Mouse (Mus musculus): ENCODE measurements around the gene Gdnf. TPM values are rescaled to one million over a fixed set of nuclear protein-coding genes. Genes with fewer than 3 reads are reported as not detected.

The Gdnf gene
- total and polyA plus RNA-seq, 3 experiments, result not detected

DNA sequence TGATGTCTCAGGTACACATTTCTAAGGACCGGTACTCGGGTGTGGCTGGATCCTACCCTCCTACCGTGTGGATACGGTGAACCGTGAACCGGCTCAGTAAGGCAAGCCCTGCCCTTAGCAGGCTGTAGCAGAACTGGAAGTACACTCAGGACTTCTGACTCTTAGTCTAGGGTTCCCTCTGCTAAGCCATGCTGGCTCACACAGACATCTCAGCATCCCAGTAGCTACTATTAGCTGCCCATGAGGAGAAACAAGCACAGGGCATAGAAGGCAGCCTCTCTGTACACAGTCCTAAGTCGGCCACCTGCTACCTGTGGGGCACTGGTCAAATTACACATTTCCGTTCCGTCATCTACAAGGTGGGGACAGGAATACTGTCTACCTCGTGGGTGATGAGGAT, 68.2 kb downstream of the Gdnf start:
- no peak overlapping the region for H3K27ac ChIP-seq (ENCODE audit: insufficient read depth, low read depth)
- no peak for TF ChIP-seq NRF1 (IDR thresholded peaks at IDR 0.05; ENCODE audit: low read depth, low read length)
- TF ChIP-seq USF2 (conservative IDR thresholded peaks at IDR 0.05; ENCODE audit: low read depth, low read length), result no peak
- TF ChIP-seq TCF12 (IDR thresholded peaks at IDR 0.05; ENCODE audit: low read depth, low read length), result no peak
- TF ChIP-seq JUND (conservative IDR thresholded peaks at IDR 0.05; ENCODE audit: low read depth, low read length), result no peak
- no peak for TF ChIP-seq MEF2A (IDR thresholded peaks at IDR 0.05; ENCODE audit: borderline replicate concordance, low read depth, low read length)
- no peak for TF ChIP-seq SIN3A (IDR thresholded peaks at IDR 0.05; ENCODE audit: low read length)
- TF ChIP-seq RCOR1 (conservative IDR thresholded peaks at IDR 0.05; ENCODE audit: low read depth, low read length), result no peak
- TF ChIP-seq ZMIZ1 (IDR thresholded peaks at IDR 0.05; ENCODE audit: low read depth, low read length), result no peak
- no peak for TF ChIP-seq CTCF (conservative IDR thresholded peaks at IDR 0.05 in 1 of 2, IDR thresholded peaks at IDR 0.05 in 1 of 2; ENCODE audit: low read depth in 2 of 2, low read length in 2 of 2)
- no peak for TF ChIP-seq JUN (IDR thresholded peaks at IDR 0.05; ENCODE audit: insufficient read depth, low read depth, low read length)
- no peak for TF ChIP-seq ZNF384 (IDR thresholded peaks at IDR 0.05; ENCODE audit: low read depth, low read length)
- no peak for TF ChIP-seq ELF1 (IDR thresholded peaks at IDR 0.05; ENCODE audit: low read depth, low read length)
- no peak for TF ChIP-seq POLR2A (IDR thresholded peaks at IDR 0.05; ENCODE audit: low read depth, low read length)
- no peak overlapping the region for H3K9ac ChIP-seq (ENCODE audit: insufficient read depth, low read depth)
- no peaks in the 10 kb centered on the region for H3K79me2 ChIP-seq (replicated peaks; ENCODE audit: control insufficient read depth, extremely low read depth, insufficient read depth, poor library complexity, severe bottlenecking)
- peaks cover 11 to 45% of the 10 kb centered on the region in 2 experiments for H3K36me3 ChIP-seq (replicated peaks in 1 of 2; ENCODE audit: control insufficient read depth in 1 of 2, insufficient read depth in 1 of 2, low read length in 1 of 2)
- no peak overlapping the region for H3K4me3 ChIP-seq (replicated peaks in 1 of 3; ENCODE audit: low read depth in 2 of 3, low read length in 2 of 3, poor library complexity in 1 of 3)
- H3K27me3 ChIP-seq (replicated peaks), result no peaks in the 10 kb centered on the region
- in situ Hi-C loops (cut with MboI; ENCODE audit: low pct_ligation_motif_present, low pct_unique_long_range_greater_than_20kb, low sequenced_read_pairs) (no loop called here), dilution Hi-C loops (cut with MboI; ENCODE audit: extremely low pct_ligation_motif_present, extremely low pct_unique_long_range_greater_than_20kb, low sequenced_read_pairs) (no loop called here)
- DNase-seq (ENCODE audit: extremely low read depth), result no peak
- H3K4me2 ChIP-seq (ENCODE audit: insufficient read depth, low read depth, poor library complexity, severe bottlenecking), result no peak overlapping the region
- H3K9me3 ChIP-seq (replicated peaks; ENCODE audit: low read length), result peaks cover 4% of the 10 kb centered on the region
- H3K4me1 ChIP-seq (ENCODE audit: control insufficient read depth in 1 of 2, insufficient read depth in 2 of 2), result no peaks in the 10 kb centered on the region

DNA sequence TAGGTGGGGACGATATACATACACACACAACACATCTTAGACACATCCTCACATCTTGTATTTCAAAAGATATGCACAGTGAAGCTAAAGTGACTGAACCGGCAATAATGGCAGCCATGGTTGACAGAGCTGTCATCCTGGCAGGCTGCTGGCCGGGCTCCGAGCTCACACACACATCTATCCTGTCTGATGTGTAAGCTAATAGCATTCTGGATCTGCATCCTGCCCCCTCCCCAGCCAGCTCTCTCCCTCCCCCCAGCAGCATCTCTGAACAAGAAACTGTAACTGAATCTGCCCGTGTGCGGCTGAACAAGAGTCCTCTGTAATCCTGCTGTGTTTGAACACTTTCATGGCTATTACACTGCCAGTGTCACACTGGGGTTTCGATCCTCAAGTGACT, 69.3 kb downstream of the Gdnf start:
- in situ Hi-C loops (cut with MboI; ENCODE audit: low pct_ligation_motif_present, low pct_unique_long_range_greater_than_20kb, low sequenced_read_pairs) (no loop called here), dilution Hi-C loops (cut with MboI; ENCODE audit: extremely low pct_ligation_motif_present, extremely low pct_unique_long_range_greater_than_20kb, low sequenced_read_pairs) (no loop called here)
- Histone ChIP-seq H3K4me2 (ENCODE audit: insufficient read depth, low read depth, poor library complexity, severe bottlenecking) (no peak overlapping the region), H3K4me3 (replicated peaks in 1 of 3; ENCODE audit: low read depth in 2 of 3, low read length in 2 of 3, poor library complexity in 1 of 3) (no peak overlapping the region), H3K9ac (ENCODE audit: insufficient read depth, low read depth) (no peak overlapping the region), H3K79me2 (replicated peaks; ENCODE audit: control insufficient read depth, extremely low read depth, insufficient read depth, poor library complexity, severe bottlenecking) (no peaks in the 10 kb centered on the region), H3K27me3 (replicated peaks) (no peaks in the 10 kb centered on the region), H3K9me3 (replicated peaks; ENCODE audit: low read length) (peaks cover 4% of the 10 kb centered on the region), H3K36me3 (replicated peaks in 1 of 2; ENCODE audit: control insufficient read depth in 1 of 2, insufficient read depth in 1 of 2, low read length in 1 of 2) (peaks cover 11 to 44% of the 10 kb centered on the region in 2 experiments), H3K27ac (ENCODE audit: insufficient read depth, low read depth) (no peak overlapping the region), H3K4me1 (ENCODE audit: control insufficient read depth in 1 of 2, insufficient read depth in 2 of 2) (no peaks in the 10 kb centered on the region)
- TF ChIP-seq CTCF (conservative IDR thresholded peaks at IDR 0.05 in 1 of 2, IDR thresholded peaks at IDR 0.05 in 1 of 2; ENCODE audit: low read depth in 2 of 2, low read length in 2 of 2) (no peak), E2F4 (IDR thresholded peaks at IDR 0.05; ENCODE audit: insufficient replicate concordance, low read depth, low read length) (no peak), ZMIZ1 (IDR thresholded peaks at IDR 0.05; ENCODE audit: low read depth, low read length) (no peak), MXI1 (IDR thresholded peaks at IDR 0.05; ENCODE audit: low read depth, low read length) (no peak), EP300 (IDR thresholded peaks at IDR 0.05; ENCODE audit: low read length) (no peak), SMC3 (IDR thresholded peaks at IDR 0.05; ENCODE audit: low read depth, low read length) (no peak), ETS1 (conservative IDR thresholded peaks at IDR 0.05; ENCODE audit: low read depth, low read length) (no peak), MEF2A (IDR thresholded peaks at IDR 0.05; ENCODE audit: borderline replicate concordance, low read depth, low read length) (no peak), RAD21 (IDR thresholded peaks at IDR 0.05; ENCODE audit: low read depth, low read length) (no peak), ELF1 (IDR thresholded peaks at IDR 0.05; ENCODE audit: low read depth, low read length) (no peak), USF2 (conservative IDR thresholded peaks at IDR 0.05; ENCODE audit: low read depth, low read length) (no peak), NRF1 (IDR thresholded peaks at IDR 0.05; ENCODE audit: low read depth, low read length) (no peak), CHD2 (IDR thresholded peaks at IDR 0.05; ENCODE audit: low read length) (no peak), CHD1 (IDR thresholded peaks at IDR 0.05; ENCODE audit: low read depth, low read length) (no peak)
- DNase-seq (ENCODE audit: extremely low read depth), result no peak
